Mouse (Mus musculus): ENCODE measurements around the gene Fgf23.

Fgf23 gene

GRCm38 (mm10) chr6:127072817-127073216 lies at the start of gene Fgf23:
TSS of gene Fgf23 (plus strand) at chr6:127072902.
- no peak for DNase-seq (ENCODE audit: low read depth in 2 of 2, low spot score in 2 of 2)

- DNase-seq (ENCODE audit: low read depth in 2 of 2, low spot score in 2 of 2): no peak
Observed at GRCm38 (mm10) chr6:127024836-127025235, 47.9 kb upstream of the Fgf23 start.

GRCm38 (mm10) chr6:127034760-127035159 lies 37.9 kb upstream of the Fgf23 start:
- DNase-seq (ENCODE audit: low read depth in 2 of 2, low spot score in 2 of 2): no peak

GRCm38 (mm10) chr6:127044909-127045308 lies 27.8 kb upstream of the Fgf23 start:
- no peak for DNase-seq (ENCODE audit: low read depth in 2 of 2, low spot score in 2 of 2)

- no peak for DNase-seq (ENCODE audit: low read depth in 2 of 2, low spot score in 2 of 2)
Observed at GRCm38 (mm10) chr6:127050847-127051246, 21.9 kb upstream of the Fgf23 start.

GRCm38 (mm10) chr6:127056990-127057588 lies 15.6 kb upstream of the Fgf23 start:
- no peak for DNase-seq (ENCODE audit: low read depth in 2 of 2, low spot score in 2 of 2)

GRCm38 (mm10) chr6:127059975-127060374 lies 12.7 kb upstream of the Fgf23 start:
- no peak for DNase-seq (ENCODE audit: low read depth in 2 of 2, low spot score in 2 of 2)

- no peak for DNase-seq (ENCODE audit: low read depth in 2 of 2, low spot score in 2 of 2)
Observed at GRCm38 (mm10) chr6:127063915-127064314, 8.8 kb upstream of the Fgf23 start.

- no peak for DNase-seq (ENCODE audit: low read depth in 2 of 2, low spot score in 2 of 2)
Observed at GRCm38 (mm10) chr6:127064815-127065214, 7.9 kb upstream of the Fgf23 start.

GRCm38 (mm10) chr6:127079867-127080731 lies 7.4 kb downstream of the Fgf23 start:
- DNase-seq (ENCODE audit: low read depth in 2 of 2, low spot score in 2 of 2): peak in 1 of 2 experiments; percentile 17

GRCm38 (mm10) chr6:127081820-127082219 lies 9.1 kb downstream of the Fgf23 start:
- no peak for DNase-seq (ENCODE audit: low read depth in 2 of 2, low spot score in 2 of 2)

- peak in 1 of 2 experiments; percentile 19 for DNase-seq (ENCODE audit: low read depth in 2 of 2, low spot score in 2 of 2)
Observed at GRCm38 (mm10) chr6:127086739-127087138, 14.0 kb downstream of the Fgf23 start.

- DNase-seq (ENCODE audit: low read depth in 2 of 2, low spot score in 2 of 2): no peak
Observed at GRCm38 (mm10) chr6:127094565-127094964, 21.9 kb downstream of the Fgf23 start.

- DNase-seq (ENCODE audit: low read depth in 2 of 2, low spot score in 2 of 2): no peak
Observed at GRCm38 (mm10) chr6:127103506-127104275, 31.0 kb downstream of the Fgf23 start.

- no peak for DNase-seq (ENCODE audit: low read depth in 2 of 2, low spot score in 2 of 2)
Observed at GRCm38 (mm10) chr6:127104396-127105029, 31.8 kb downstream of the Fgf23 start.

GRCm38 (mm10) chr6:127105107-127105506 lies 32.4 kb downstream of the Fgf23 start:
- peak; percentile 28 for DNase-seq (ENCODE audit: low read depth in 2 of 2, low spot score in 2 of 2)

- no peak for DNase-seq (ENCODE audit: low read depth in 2 of 2, low spot score in 2 of 2)
Observed at GRCm38 (mm10) chr6:127106189-127106588, 33.5 kb downstream of the Fgf23 start.

- no peak for DNase-seq (ENCODE audit: low read depth in 2 of 2, low spot score in 2 of 2)
Observed at GRCm38 (mm10) chr6:127106726-127107125, 34.0 kb downstream of the Fgf23 start.

- DNase-seq (ENCODE audit: low read depth in 2 of 2, low spot score in 2 of 2): no peak
Observed at GRCm38 (mm10) chr6:127107413-127107812, 34.7 kb downstream of the Fgf23 start.

GRCm38 (mm10) chr6:127108368-127109060 lies 35.8 kb downstream of the Fgf23 start:
- DNase-seq (ENCODE audit: low read depth in 2 of 2, low spot score in 2 of 2): peak in 1 of 2 experiments; percentile 4
